Mouse (Mus musculus) liver, embryonic 14.5 days (tissue): Measurements from ENCODE around the gene Ino80b.

Experiments used
- CTCF ChIP-seq: IDR thresholded peaks from 2 replicates; pipeline ENCODE4 v1.5.1; 2016; ENCODE audit warnings: antibody characterized with exemption, low read depth, control low read depth
- EP300 ChIP-seq: IDR thresholded peaks from 2 replicates; pipeline ENCODE4 v1.6.1; 2016; ENCODE audit warnings: antibody characterized with exemption, low read depth

- TF ChIP-seq CTCF (no peak), EP300 (no peak)
These were observed 36.2 kb upstream of the Ino80b start for GRCm38 (mm10) chr6:83161442-83161841.
